Comparison of ENCODE assay signal across 16 mouse cellular contexts in genomic region chr14:9788402-9788950, GRCm38 (mm10).
"Had no signal": no experiment of that assay in that cellular context is flagged by ENCODE, and none has a peak within 500 bp of the region (broad histone marks: within the 10 kb centered on the region; RNA-seq: fewer than 3 reads in every experiment).

No protein-coding gene starts in this region.

- H3K9me3 ChIP-seq: limb, embryonic 12.5 days; limb, embryonic 15.5 days had no signal

- H3K27ac ChIP-seq: limb, embryonic 12.5 days; limb, embryonic 15.5 days; liver, embryonic 14.5 days had no signal

- H3K4me3 ChIP-seq: limb, embryonic 12.5 days; limb, embryonic 15.5 days had no signal

- H3K36me3 ChIP-seq: limb, embryonic 12.5 days; limb, embryonic 15.5 days had no signal

- DNase-seq: kidney, adult 18-20 months; kidney, postnatal 4 days; left cerebral cortex, postnatal 4 days; liver, postnatal 0 days; lung, embryonic 14.5 days; lung, postnatal 4 days; midbrain, embryonic 14.5 days; thymus, adult 2 months; thymus, postnatal 14 days; thymus, postnatal 4 days had no signal

- H3K27me3 ChIP-seq: limb, embryonic 12.5 days; limb, embryonic 15.5 days had no signal

- ATAC-seq: liver, postnatal 0 days; lung, postnatal 0 days had no signal

- H3K9ac ChIP-seq: limb, embryonic 12.5 days; limb, embryonic 15.5 days; liver, embryonic 14.5 days; liver, postnatal 0 days; lung, embryonic 14.5 days had no signal

- H3K4me2 ChIP-seq: limb, embryonic 12.5 days; limb, embryonic 15.5 days; liver, embryonic 11.5 days; lung, embryonic 14.5 days; midbrain, embryonic 11.5 days had no signal

- H3K4me1 ChIP-seq: limb, embryonic 12.5 days; limb, embryonic 15.5 days had no signal
